Mouse (Mus musculus): ENCODE measurements around the gene Gm11037. TPM values are rescaled to one million over a fixed set of nuclear protein-coding genes. Genes with fewer than 3 reads are reported as not detected.

The Gm11037 gene
- polyA plus RNA-seq, 1 experiment from 2014 or later = not detected

- ATAC-seq (ENCODE audit: insufficient read depth, low FRiP score, low TSS enrichment) (no peak), DNase-seq (ENCODE audit: low spot score) (no peak)
- no peaks in the 10 kb centered on the region for H3K4me1 ChIP-seq (ENCODE audit: control insufficient read depth, insufficient read depth, low read length)
- H3K9ac ChIP-seq (ENCODE audit: low read length) = no peak overlapping the region
- no peak overlapping the region for H3K27ac ChIP-seq (ENCODE audit: low read depth, low read length)
- no peak overlapping the region for H3K4me3 ChIP-seq (ENCODE audit: low read depth, low read length)
- WGBS = 80% methylated on average over 5 of the region's 5 CpGs
- no peaks in the 10 kb centered on the region for H3K27me3 ChIP-seq (ENCODE audit: control insufficient read depth, insufficient read depth, low read length)
- no peaks in the 10 kb centered on the region for H3K9me3 ChIP-seq (ENCODE audit: control insufficient read depth, low read length)
- no peak overlapping the region for H3K4me2 ChIP-seq (ENCODE audit: low read depth)
- H3K36me3 ChIP-seq (ENCODE audit: control insufficient read depth, insufficient read depth, low read length) = peaks cover 14% of the 10 kb centered on the region
Observed at GRCm38 (mm10) chr2:131140533-131140905, 7.2 kb downstream of the Gm11037 start.

GRCm38 (mm10) chr2:131141336-131141986 lies 8.2 kb downstream of the Gm11037 start:
- Histone ChIP-seq H3K4me2 (ENCODE audit: low read depth) (no peak overlapping the region), H3K27me3 (ENCODE audit: control insufficient read depth, insufficient read depth, low read length) (no peaks in the 10 kb centered on the region), H3K4me1 (ENCODE audit: control insufficient read depth, insufficient read depth, low read length) (no peaks in the 10 kb centered on the region), H3K27ac (ENCODE audit: low read depth, low read length) (no peak overlapping the region), H3K9ac (ENCODE audit: low read length) (no peak overlapping the region), H3K36me3 (ENCODE audit: control insufficient read depth, insufficient read depth, low read length) (peaks cover 18% of the 10 kb centered on the region), H3K9me3 (ENCODE audit: control insufficient read depth, low read length) (no peaks in the 10 kb centered on the region), H3K4me3 (ENCODE audit: low read depth, low read length) (no peak overlapping the region)
- ATAC-seq (ENCODE audit: insufficient read depth, low FRiP score, low TSS enrichment) = no peak
- DNase-seq (ENCODE audit: low spot score) = no peak
- WGBS = 93% methylated on average over 8 of the region's 8 CpGs

GRCm38 (mm10) chr2:131142592-131142991 lies 9.3 kb downstream of the Gm11037 start:
- Histone ChIP-seq H3K9ac (ENCODE audit: low read length) (no peak overlapping the region), H3K27me3 (ENCODE audit: control insufficient read depth, insufficient read depth, low read length) (no peaks in the 10 kb centered on the region), H3K27ac (ENCODE audit: low read depth, low read length) (no peak overlapping the region), H3K9me3 (ENCODE audit: control insufficient read depth, low read length) (no peaks in the 10 kb centered on the region), H3K4me2 (ENCODE audit: low read depth) (peak overlapping the region; percentile 9; the same call in 1 of the 2 replicates), H3K4me3 (ENCODE audit: low read depth, low read length) (no peak overlapping the region), H3K4me1 (ENCODE audit: control insufficient read depth, insufficient read depth, low read length) (no peaks in the 10 kb centered on the region), H3K36me3 (ENCODE audit: control insufficient read depth, insufficient read depth, low read length) (peaks cover 21% of the 10 kb centered on the region)
- ATAC-seq (ENCODE audit: insufficient read depth, low FRiP score, low TSS enrichment) (peak; percentile 50), DNase-seq (ENCODE audit: low spot score) (peak; percentile 77)
- 22% methylated on average over 18 of the region's 18 CpGs for WGBS

GRCm38 (mm10) chr2:131143007-131143780 lies 9.9 kb downstream of the Gm11037 start:
- DNase-seq (ENCODE audit: low spot score) (no peak), ATAC-seq (ENCODE audit: insufficient read depth, low FRiP score, low TSS enrichment) (peak; percentile 10; the same call in 1 of the 2 replicates)
- Histone ChIP-seq H3K4me3 (ENCODE audit: low read depth, low read length) (no peak overlapping the region), H3K27me3 (ENCODE audit: control insufficient read depth, insufficient read depth, low read length) (no peaks in the 10 kb centered on the region), H3K9ac (ENCODE audit: low read length) (no peak overlapping the region), H3K4me2 (ENCODE audit: low read depth) (peak overlapping the region; percentile 9; the same call in 1 of the 2 replicates), H3K9me3 (ENCODE audit: control insufficient read depth, low read length) (no peaks in the 10 kb centered on the region), H3K27ac (ENCODE audit: low read depth, low read length) (no peak overlapping the region), H3K4me1 (ENCODE audit: control insufficient read depth, insufficient read depth, low read length) (no peaks in the 10 kb centered on the region), H3K36me3 (ENCODE audit: control insufficient read depth, insufficient read depth, low read length) (peaks cover 24% of the 10 kb centered on the region)
- 62% methylated on average over 22 of the region's 22 CpGs for WGBS

DNA sequence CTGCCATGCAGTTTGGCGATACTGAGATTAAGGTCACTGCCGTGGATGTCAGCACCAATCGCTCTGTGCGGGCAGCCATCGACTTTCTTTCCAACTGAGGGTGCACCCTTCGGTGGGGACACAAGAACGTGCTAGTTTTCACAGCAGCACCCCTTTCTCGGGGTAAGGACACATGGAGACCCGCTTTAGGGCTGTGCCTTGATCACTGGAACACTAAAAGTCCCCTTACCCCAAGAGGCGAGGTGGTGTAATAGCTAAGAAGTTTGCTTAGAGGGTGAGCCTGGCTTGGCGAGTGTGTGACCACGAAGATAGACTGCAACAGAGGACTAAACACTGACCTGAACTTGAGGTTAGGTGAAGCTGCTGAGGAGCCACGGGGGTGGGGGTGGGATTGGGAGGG lies 11.8 kb downstream of the Gm11037 start:
- Histone ChIP-seq H3K4me3 (ENCODE audit: low read depth, low read length) (no peak overlapping the region), H3K27ac (ENCODE audit: low read depth, low read length) (no peak overlapping the region), H3K4me1 (ENCODE audit: control insufficient read depth, insufficient read depth, low read length) (no peaks in the 10 kb centered on the region), H3K9me3 (ENCODE audit: control insufficient read depth, low read length) (no peaks in the 10 kb centered on the region), H3K27me3 (ENCODE audit: control insufficient read depth, insufficient read depth, low read length) (no peaks in the 10 kb centered on the region), H3K9ac (ENCODE audit: low read length) (no peak overlapping the region), H3K4me2 (ENCODE audit: low read depth) (no peak overlapping the region), H3K36me3 (ENCODE audit: control insufficient read depth, insufficient read depth, low read length) (peaks cover 30% of the 10 kb centered on the region)
- 70% methylated on average over 13 of the region's 13 CpGs for WGBS
- ATAC-seq (ENCODE audit: insufficient read depth, low FRiP score, low TSS enrichment) (no peak), DNase-seq (ENCODE audit: low spot score) (no peak)

GRCm38 (mm10) chr2:131145536-131145935 lies 12.2 kb downstream of the Gm11037 start:
- no peaks in the 10 kb centered on the region for H3K27me3 ChIP-seq (ENCODE audit: control insufficient read depth, insufficient read depth, low read length)
- H3K4me1 ChIP-seq (ENCODE audit: control insufficient read depth, insufficient read depth, low read length) = no peaks in the 10 kb centered on the region

DNA sequence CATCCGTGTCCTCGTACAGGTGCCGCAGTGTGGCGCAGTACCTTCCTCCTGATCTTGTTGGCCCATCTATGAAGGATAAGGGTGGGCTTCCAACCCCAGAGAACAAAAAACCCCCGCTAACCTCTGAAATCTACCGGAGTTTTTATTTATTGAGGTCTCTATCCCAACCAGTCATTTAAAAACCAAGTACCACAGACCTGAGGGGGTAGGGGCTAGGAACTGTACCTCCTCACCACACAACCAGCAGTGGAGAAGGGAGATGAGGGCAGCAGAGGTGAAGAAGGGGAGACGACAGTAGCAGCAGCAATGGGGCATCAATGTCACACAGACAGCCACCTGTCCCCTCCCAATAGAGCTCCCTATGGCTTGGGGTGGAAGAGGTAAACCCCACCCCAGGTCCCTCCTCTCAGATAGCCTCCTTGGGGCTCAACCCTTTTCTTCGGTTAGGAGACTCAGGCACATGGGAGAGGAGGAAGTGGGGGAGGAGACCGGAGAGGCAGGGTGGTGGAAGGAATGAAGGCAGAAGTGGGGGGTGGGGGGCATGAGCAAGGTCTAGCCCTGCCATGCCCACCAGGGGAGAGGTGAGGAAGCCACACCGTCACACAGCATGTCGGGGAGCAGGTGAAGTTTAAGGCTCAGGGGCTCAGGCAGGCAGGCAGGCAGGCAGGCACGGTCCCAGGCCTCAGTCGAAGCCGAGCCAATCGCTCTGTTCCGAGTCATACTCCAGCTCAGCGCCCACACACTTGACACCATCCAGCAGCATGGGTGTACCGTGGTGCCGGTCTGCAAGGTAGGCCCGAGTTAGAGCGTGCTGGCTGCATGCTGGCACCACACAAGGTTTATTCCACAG lies 13.1 kb downstream of the Gm11037 start:
- Histone ChIP-seq H3K9ac (ENCODE audit: low read length) (no peak overlapping the region), H3K4me2 (ENCODE audit: low read depth) (no peak overlapping the region), H3K27me3 (ENCODE audit: control insufficient read depth, insufficient read depth, low read length) (no peaks in the 10 kb centered on the region), H3K4me3 (ENCODE audit: low read depth, low read length) (no peak overlapping the region), H3K9me3 (ENCODE audit: control insufficient read depth, low read length) (no peaks in the 10 kb centered on the region), H3K4me1 (ENCODE audit: control insufficient read depth, insufficient read depth, low read length) (no peaks in the 10 kb centered on the region), H3K36me3 (ENCODE audit: control insufficient read depth, insufficient read depth, low read length) (peaks cover 32% of the 10 kb centered on the region), H3K27ac (ENCODE audit: low read depth, low read length) (no peak overlapping the region)
- ATAC-seq (ENCODE audit: insufficient read depth, low FRiP score, low TSS enrichment) (no peak), DNase-seq (ENCODE audit: low spot score) (peak; percentile 7)
- WGBS = 93% methylated on average over 21 of the region's 21 CpGs

More at GRCm38 (mm10) chr2:131145536-131145935, 12.2 kb downstream of the Gm11037 start:
- ATAC-seq (ENCODE audit: insufficient read depth, low FRiP score, low TSS enrichment) = no peak
- Histone ChIP-seq H3K27ac (ENCODE audit: low read depth, low read length) (no peak overlapping the region), H3K36me3 (ENCODE audit: control insufficient read depth, insufficient read depth, low read length) (peaks cover 30% of the 10 kb centered on the region), H3K4me2 (ENCODE audit: low read depth) (no peak overlapping the region), H3K9me3 (ENCODE audit: control insufficient read depth, low read length) (no peaks in the 10 kb centered on the region), H3K9ac (ENCODE audit: low read length) (no peak overlapping the region; the same call in 1 of the 2 replicates), H3K4me3 (ENCODE audit: low read depth, low read length) (no peak overlapping the region)
- 92% methylated on average over 2 of the region's 2 CpGs for WGBS
- peak; percentile 4 for DNase-seq (ENCODE audit: low spot score)

DNA sequence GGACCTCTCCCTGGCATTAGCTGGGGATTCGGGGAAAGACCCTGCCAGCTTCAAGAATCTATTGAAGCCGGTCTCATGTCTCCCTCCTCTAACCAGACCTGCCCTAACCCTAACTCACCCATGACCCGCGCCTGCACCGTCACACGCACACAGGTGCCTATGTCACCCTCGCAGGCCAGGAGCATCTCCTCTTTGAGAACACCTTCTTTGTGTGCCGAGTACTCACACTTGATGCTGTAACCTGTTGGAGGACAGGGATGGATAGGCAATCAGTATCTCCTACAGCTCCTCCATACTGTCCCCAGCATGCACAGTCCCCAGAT lies 13.7 kb downstream of the Gm11037 start:
- no peak overlapping the region for H3K9ac ChIP-seq (ENCODE audit: low read length)
- DNase-seq (ENCODE audit: low spot score) (peak; percentile 8), ATAC-seq (ENCODE audit: insufficient read depth, low FRiP score, low TSS enrichment) (no peak)
- H3K4me1 ChIP-seq (ENCODE audit: control insufficient read depth, insufficient read depth, low read length) = no peaks in the 10 kb centered on the region
- H3K36me3 ChIP-seq (ENCODE audit: control insufficient read depth, insufficient read depth, low read length) = peaks cover 32% of the 10 kb centered on the region
- 95% methylated on average over 8 of the region's 8 CpGs for WGBS
- no peak overlapping the region for H3K27ac ChIP-seq (ENCODE audit: low read depth, low read length)
- H3K9me3 ChIP-seq (ENCODE audit: control insufficient read depth, low read length) = no peaks in the 10 kb centered on the region
- no peaks in the 10 kb centered on the region for H3K27me3 ChIP-seq (ENCODE audit: control insufficient read depth, insufficient read depth, low read length)
- H3K4me3 ChIP-seq (ENCODE audit: low read depth, low read length) = no peak overlapping the region
- no peak overlapping the region for H3K4me2 ChIP-seq (ENCODE audit: low read depth)
